Mouse (Mus musculus) ES-Bruce4 (cell line): ENCODE data around the gene Fto.

Experiments used
- CTCF ChIP-seq: IDR thresholded peaks from one replicate; pipeline ENCODE4 v1.8.1; 2011; ENCODE audit warnings: low read depth, low read length
- POLR2A ChIP-seq: IDR thresholded peaks from one replicate; pipeline ENCODE4 v1.8.1; 2011; ENCODE audit warnings: low read length; ENCODE audit not compliant: insufficient read depth

- TF ChIP-seq POLR2A (no peak), CTCF (no peak)
Observed at GRCm38 (mm10) chr8:91530656-91531055, 217.3 kb downstream of the Fto start.
